Mouse (Mus musculus) WW6 (cell line): ENCODE data around the gene Foxf1.
A peak's percentile ranks its signal among the peaks of the same experiment; 100 is the strongest.

Experiments
- DNase-seq: peaks from one replicate; pipeline ENCODE4 v3.0.0-alpha.2; 2013; ENCODE audit warnings: low read depth, low spot score

The Foxf1 gene

DNA sequence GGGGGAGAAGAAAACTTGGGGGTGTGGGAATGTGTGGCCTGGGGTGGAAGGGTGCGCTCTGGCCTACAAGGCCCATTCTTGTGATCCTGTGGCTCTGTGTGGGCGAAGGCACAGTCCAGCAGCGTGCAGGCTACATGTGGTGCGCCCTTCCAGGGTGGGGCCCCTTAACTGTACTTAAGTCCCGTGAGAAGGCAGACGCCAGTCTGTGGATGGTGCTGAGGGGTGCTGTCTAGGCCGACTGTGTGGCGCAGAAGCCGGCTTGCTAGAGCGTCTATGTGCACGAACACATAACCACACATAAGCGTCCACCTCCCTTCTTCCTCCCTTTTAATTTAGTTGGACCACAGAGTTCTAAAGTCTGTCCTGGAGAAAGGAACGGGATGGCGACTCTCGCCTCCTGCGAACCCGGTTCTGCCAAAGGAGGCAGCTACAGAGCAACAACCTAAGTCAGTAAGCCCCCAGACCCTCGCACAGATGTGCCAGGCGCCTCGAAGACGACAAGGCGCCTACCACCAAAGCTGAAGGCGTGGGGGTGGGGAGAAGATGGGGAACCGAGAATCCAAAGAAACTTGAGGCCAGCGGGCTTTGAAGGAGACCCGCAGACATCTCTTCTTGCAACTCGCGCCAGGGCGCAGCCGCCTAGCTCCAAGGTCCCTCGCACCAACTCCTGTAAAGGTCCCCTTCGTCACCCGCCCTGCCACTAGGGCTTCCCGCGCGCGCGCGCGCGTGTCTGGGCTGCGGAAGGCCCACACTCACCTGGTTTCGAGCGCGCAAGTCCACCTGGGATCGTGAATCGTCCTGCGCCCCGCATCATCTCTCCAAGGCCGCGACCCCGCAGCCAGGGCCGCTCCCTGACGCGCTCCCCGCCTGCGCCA lies 1.7 kb upstream of the Foxf1 start:
- DNase-seq, result no peak

DNA sequence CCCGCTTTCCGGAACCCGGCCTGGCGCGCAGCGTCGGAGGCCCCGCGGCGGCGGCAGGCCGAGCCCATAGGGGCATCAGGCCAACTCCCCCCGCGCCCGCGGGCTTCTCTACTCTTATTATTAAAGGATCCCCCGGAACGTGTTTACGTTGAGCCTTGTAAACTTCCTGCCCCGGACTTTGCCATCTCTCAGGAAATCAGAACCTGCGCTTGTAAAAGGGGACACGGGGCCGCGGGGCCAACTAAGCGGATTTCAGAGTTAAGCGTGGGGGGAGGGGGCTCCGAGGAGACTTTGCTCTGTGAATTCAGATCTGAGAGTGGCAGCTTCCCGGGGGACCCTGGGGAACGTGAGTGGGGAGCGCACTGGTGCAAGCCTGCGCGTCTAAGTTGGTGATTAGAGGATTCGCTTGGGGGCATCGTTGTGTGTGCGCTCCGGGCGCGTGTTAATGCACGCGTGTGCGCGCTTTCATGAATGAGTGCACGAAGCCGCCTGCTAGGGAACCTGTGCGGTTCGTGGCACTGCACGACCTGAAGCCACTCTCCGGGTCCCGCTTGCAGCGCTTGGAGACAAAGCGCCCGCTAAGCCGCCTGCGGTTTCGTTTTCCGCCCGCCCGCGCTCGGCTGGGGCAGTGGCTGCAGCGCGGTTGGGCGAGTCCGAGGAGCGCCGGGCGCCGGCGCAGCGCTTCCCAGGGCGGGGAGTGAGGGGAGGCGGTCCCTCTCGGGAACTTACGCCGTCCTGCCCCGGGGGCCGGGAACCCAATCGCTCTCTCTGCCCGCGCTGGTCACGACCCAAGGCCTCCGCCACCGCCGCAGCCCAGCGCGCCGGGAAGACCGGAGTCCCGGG lies 872 bp upstream of the Foxf1 start:
- DNase-seq, result no peak

DNA sequence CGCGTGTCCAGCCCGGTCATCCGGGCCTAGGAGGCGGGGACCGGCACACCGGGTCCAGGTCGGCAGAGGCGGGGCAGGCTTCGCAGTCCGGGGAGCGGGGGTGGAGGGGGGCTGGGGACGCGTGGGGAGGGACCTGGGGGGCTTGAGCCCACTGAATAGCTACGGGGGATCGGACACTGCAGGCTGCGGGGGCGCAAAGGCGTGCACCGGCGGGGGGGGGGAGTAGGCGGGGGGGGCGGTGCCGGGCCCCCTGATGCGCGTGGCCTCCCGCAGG lies 313 bp upstream of the Foxf1 start:
- DNase-seq, result no peak

DNA sequence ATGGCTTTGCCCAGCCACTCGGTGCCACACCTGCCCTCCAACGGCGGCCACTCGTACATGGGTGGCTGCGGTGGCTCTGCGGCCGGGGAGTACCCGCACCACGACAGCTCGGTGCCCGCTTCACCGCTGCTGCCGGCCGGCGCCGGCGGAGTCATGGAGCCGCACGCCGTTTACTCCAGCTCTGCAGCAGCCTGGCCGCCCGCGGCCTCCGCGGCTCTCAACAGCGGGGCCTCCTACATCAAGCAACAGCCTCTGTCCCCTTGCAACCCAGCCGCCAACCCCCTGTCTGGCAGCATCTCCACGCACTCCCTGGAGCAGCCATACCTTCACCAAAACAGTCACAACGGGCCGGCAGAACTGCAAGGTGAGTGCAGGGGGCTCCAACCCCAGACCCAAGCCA lies 825 bp downstream of the Foxf1 start:
- DNase-seq, result no peak

DNA sequence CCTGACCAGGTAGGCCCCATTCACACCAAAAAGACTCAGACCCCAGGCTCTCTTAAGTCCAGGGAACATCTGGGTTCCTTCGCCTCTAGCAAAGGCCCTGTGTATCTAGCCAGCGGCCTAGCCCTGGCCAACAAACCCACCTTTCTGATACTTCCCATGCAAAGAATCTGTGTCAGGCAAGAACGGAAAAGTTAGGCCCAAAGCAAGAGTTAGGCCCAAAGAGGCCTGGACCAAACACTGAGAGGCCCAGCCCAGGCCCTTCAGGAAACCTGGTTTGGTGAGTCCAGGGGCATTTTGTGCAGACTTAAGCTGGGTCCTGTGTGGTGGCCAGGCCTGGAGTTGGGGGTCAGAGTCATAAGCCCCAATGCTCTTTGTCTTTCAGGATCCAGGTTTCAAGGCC lies 1.4 kb downstream of the Foxf1 start:
- DNase-seq, result no peak

DNA sequence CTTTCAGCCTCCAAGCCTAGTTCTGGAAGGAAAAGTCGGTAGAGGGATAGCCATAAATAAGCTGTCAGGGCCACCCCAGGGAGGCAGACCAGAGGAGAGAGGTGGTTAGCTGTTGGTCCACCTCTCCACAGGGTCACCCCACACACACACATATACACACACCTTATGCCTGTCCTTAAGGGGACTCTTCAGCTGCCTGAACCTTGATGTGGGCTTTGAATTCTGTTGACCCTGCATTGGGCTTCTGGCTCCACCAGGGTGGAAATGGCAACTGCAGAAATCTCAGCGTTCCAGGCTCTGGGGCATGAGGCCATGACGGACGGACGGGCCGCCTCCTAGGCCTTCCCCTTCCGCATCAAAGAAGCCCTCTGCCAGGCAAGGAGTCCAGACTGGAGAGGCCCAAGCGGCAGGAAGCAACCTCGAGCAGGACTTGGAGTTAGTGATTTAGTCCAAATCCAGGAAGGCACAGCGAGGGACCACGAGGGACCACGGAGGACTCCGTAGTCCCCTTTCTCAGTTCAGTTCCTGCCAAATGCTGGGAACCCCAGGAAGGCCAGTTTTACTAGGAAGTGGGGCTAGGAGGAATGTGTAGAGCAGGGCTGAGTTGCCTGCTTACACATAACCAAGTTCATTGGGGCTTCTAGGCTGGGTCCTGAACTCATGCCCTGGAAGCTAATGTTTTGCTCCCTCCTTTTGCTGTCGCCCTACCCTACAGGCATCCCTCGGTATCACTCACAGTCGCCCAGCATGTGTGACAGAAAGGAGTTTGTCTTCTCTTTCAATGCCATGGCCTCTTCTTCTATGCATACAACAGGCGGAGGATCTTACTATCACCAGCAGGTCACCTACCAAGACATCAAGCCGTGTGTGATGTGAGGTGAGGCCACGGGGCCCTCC lies 2.1 kb downstream of the Foxf1 start:
- no peak for DNase-seq

DNA sequence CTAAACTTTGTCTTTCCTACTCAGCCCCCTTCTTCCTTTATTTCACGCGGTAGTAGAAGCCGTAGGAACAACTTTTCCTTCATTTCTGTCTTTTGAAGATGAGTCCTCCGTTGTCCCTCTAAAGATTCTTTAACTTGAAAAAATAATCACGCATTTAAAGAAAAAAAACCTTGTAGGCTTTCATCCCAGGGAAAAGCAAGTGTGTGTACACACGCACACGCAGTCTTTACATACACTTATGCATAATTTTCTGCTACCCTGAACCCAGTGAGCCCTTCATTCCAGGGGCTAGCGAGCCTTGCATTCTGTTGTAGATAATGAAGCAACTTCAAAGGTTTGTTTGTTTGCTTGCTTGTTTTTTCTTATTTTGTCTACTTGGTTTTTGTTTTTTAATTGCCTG lies 4.1 kb downstream of the Foxf1 start:
- no peak for DNase-seq

DNA sequence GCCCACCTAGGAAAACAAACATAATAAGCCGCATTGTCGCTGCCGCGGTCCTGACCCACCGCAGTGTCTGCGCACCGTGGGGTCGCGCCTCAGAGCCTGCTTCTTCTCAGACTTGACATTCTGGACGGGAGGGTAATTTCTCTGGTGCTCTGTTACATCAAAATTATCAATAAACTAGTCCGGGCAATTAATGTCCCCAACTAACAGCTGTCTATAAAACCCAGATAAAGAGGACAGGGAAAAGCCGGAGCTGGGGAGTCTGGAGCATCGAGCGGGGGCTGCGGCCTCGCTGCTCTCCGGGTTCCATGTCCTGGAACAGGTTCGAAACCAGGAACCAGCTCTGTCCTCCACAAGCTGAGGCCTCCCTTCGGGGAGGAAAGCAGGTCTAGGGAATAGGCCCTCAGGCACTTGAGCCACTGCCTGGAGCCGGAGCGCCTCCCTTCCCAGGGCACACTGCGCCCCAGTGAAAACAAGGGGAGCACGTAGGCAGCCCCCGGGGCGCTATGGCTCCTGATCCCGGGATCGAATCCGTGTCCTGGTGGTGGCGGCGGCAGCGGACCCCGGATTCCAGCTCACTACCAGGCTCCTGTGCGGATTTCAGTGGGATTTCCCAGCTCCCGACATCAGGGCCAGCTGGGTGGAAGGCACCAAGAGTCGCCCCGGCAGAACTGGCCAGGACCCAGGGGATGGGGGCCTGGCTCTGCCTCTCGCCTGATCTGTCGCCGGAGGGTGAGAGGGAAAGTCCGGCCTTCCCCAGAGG lies 4.9 kb downstream of the Foxf1 start:
- DNase-seq, result no peak

DNA sequence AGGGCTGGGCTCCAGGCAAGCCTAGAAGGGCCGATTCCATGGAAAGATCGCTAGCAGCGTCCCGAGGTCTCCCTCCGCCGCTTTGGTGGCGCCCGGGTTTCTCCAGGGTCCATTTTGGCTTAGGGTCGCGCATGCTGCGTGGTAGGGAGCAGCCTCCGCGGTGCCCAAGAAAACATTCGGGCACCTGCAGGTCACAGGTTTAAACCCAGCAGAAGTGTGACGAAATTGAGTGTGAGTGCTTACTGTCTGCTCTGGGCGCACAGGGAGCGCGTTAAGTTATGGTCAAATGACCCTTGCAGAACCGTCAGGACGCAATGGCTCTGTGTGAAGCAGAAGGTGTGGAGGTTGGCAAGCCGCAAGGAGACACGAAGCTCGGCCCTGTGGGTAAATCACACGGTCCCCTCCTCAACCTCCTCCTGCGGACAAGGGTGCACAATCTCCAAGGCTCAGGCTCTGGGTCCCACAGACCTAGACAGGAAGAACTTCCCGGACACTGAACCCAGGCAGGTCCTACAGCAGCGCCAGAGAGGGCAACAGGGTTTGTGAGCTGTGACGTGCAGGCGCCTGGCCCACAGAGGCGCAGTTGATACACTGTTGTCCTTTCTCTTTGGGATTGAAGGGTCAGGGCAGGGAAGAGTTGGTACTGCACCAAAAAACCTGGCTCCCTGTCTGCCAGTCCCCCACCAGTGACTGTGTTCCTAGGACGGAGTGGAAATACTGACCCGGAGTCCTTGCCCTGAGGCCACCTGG lies 5.6 kb downstream of the Foxf1 start:
- no peak for DNase-seq

DNA sequence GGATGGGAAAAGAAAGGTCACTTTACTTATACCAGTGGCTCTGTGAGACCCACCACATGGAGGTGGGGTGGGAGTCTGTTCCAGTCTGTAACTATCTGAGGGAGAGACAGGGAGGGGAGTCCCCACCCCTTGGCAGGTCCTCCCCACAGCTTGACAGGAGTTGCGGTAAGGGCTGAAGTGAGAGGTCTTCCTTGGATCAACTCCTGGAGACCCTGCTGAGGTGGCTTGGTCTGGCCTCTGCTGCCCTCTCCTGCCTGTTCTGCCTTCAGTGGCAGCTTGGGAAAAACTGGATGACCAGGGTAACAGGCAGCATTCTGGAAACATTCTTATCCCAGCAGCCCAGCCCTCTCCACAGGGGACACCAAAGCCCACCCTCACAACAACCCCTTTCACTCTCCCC lies 6.5 kb downstream of the Foxf1 start:
- no peak for DNase-seq

DNA sequence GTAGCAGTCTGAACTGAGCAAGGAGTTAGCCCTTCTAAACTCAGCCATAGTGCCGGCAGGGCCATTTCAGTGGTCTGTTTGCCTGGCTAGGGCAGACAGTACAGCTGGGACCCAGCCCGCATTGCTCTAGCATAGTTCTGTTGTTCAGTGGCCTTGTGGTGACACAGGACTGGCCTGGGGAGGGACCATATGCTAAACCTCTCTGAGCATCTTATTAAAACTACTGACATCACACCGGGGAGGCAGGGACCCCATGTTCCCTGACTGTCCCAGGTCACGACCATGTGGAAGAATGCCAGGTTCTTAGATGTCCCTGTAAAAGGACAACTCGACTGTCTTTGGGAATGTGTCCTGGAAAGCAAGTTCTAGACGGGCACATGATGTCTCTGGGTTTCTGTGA lies 8.0 kb downstream of the Foxf1 start:
- DNase-seq, result no peak

DNA sequence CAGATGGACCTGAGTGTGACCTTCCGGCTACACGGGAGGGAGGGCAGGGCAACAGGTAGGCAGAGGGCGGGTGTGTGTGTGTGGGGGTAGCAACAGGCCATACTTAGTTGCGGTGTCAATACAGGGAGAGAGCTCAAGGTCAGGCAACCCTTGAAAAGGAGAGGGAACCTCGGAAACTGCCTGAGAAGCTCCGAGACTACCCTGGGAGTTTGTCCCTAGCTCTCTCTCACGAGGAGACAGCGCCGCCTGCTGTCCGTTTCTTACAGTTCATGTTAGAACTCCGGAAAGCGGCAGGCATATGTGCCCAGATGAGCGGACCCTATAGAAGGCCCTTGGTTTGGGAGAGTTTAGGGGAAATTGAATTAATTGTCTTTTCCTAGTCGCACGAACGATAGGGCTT lies 8.4 kb downstream of the Foxf1 start:
- no peak for DNase-seq

DNA sequence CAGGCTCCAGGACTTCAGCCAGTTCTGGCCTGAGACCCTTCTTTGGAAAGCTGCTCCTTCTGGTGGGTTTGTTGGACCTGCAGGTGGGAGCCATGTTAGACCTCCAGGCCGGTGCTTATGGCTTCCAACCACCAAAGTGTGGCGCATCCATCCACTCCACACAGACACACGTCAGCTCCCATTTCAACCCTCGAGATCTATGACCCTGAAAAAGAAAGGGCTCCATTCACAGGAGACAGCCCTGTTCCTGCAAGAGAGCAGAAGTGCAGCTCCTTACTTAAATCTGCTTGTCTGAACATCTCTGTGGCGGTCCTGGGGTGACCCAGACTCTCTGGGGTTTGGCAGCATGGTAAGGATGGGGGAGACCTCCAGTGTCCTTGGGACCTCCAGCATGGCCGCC lies 9.3 kb downstream of the Foxf1 start:
- no peak for DNase-seq

DNA sequence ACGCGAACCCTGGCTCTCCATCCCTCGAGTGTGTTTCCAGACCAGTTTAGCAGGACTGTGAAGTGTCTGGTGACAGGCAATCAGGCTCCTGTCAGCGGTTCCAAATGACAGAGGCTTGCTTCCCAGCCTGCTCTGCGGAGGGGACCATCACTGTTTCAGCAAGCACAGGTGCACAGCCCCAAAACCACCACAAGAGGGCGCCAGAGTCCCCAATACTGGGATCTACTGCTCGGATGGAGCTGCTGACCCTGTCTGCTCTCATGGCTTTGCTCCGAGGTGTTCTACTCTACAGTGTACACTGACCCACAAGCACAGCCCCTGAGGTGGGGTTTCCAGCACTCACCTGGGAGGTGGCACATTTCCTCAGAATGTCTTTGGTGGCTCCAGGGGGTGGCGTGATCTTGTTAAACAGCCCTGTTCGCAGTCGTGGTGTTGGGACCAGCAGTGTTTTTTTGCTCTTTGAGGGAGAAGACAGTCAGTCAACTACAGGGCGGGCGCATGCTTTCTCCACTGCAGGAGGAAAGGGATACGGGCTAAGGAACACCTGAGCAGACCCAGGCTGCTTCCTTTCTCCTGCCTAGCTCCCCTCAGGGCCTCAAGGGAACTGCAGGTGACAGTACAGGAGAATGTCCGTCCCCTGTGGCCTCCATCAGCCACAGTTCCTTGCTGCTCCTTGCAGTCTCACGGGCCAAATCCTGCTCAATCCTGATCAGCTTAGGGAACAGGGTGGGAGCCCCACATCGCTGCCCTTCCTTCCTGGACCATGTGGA lies 20.0 kb downstream of the Foxf1 start:
- no peak for DNase-seq

DNA sequence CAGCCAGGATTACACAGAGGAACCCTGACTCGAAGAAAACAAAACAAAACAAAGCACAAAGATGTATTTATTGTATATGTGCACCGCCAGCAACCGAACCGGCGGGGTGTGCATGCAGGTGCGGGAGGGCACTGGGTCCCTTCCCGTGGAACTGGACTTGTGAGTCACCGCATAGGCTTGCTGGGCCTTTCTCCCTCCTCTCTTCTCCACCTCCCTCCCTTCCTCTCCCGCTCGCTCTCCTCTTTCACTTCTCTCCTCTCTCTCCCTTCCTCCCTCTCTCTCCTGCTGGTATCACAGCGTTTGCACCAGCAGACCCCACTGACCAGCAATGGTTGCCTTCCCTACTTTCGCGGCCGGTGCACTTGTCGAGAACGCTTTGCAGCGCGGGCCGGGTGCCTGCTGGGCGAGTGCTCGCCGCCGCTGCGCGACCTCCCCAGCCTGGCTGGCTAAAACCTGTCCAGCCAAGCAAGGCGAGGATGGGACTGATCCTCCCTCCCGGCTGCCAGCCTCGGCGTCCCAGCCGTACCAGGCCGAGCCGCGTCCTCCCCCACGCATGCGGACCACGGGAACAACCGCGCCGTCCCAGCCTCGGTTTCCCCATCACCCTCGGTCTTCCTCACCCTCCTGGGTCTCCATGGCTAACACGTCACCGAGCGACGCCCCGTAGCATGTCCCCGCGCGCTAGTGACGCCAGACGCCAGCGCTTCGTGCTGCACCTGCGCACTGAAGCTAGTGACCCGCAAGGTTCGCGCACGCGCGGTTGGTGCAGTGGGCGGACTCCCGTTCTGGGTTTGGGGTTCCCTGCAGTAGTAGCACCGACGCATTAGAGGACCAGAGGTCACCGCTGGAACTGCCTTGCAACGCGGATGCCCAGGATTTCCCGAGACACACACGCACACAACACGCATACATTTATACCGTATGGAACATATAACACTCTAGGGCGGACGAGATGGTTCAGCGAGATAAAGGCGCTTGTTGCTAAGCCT lies 23.8 kb downstream of the Foxf1 start, which contains the start of gene Mthfsd:
TSS of gene Mthfsd (minus strand) at position 725 of the 989 bp plus-strand sequence.
- DNase-seq, result peak; percentile 97

DNA sequence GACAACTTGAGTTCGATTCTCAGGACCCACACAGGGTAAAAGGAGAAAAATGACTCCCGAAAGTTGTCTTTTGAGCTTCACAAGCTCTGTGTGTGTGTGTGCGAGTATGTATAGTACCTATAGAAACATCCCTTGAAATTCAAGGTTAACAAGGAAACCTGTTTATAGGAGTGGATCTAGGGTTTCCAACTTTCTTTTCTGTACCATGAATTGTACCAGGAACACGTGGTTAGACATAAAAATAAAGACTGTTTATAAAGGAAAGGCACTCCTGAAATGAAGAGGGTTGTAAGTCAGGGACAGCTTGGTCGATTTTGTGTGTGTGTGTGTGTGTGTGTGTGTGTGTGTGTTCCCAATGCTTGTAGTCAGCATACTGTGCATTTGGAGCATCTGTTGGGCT lies 24.5 kb downstream of the Foxf1 start:
- no peak for DNase-seq

DNA sequence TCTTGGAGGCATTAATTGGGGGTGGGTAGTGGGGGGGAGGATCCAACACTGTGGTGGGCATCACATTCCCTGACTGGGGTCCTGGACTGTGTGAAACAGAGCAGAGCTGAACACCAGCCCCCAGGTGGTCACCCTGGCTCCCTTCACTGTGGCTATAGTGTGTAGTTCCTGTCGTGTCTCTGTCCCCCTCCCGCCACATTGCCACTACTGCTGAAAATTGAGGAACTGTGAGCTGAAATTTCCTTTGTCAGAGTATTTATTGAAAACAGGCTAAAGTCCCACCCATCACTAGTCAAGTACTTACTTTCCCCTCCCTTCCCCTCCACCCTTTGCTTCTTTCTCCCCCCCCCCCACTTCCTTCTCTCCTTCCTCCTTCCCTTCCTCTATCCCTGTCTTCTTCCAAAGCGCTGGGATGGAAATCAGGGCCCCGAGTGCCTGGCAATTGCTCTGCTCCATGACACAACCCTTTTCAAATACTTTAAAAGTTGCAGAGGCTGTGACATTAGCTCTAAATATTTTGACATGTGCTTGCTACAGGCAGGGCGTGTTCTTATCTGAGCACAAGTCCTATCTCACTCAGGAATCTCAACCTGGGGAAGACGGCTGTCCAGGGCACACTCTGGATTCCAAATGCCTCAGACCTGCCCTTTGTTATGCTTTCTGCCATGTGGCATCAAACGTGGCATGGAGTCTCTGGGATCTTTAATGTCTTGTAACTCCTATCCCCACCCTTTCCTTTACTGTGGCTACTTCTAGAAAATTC lies 27.1 kb downstream of the Foxf1 start:
- no peak for DNase-seq

DNA sequence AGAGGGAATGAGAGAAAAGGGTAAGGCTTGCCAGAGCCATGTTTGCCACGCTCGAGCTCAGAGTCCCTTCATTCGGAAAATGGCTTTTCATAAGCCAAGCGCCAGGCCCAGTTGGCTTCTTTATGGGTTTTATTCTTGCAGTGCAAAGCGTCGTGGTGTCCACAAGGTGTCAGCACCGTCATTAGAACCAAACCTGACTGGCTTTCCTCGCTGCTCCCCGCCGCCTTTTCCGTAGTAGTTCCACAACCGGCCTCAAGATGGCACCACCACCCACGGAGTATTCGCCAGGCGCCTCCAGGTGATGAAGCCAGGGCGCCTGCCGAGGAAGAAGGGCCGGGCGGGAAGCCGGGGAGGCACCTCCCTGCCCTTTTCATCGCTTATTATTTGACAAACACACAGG lies 29.1 kb downstream of the Foxf1 start:
- peak; percentile 93 for DNase-seq
